Mouse (Mus musculus): ENCODE measurements around the gene Kctd7.

- TF ChIP-seq MAFK (IDR thresholded peaks at IDR 0.05; ENCODE audit: insufficient read depth, low read depth, low read length): no peak
- TF ChIP-seq CHD2 (IDR thresholded peaks at IDR 0.05; ENCODE audit: low read depth, low read length): no peak
- TF ChIP-seq ZC3H11A (IDR thresholded peaks at IDR 0.05; ENCODE audit: borderline replicate concordance, low read depth, low read length): no peak
These were observed 5.2 kb downstream of the Kctd7 start for GRCm38 (mm10) chr5:130149726-130150310.
